Mouse (Mus musculus) midbrain, embryonic 16.5 days (tissue): Measurements from ENCODE around the gene Itln1. TPM values are rescaled to one million over a fixed set of nuclear protein-coding genes. Genes with fewer than 3 reads are reported as not detected.

ENCODE experiments used
- polyA plus RNA-seq: library from polyadenylated mRNA; unstranded; fragments of >200 nt; fragmentation: Nextera tagmentation; extraction: Ambion mirVana; gene quantifications from 2 replicates; pipeline ENCODE4 v1.2.1, GENCODE M21; 2015

Gene Itln1
- polyA plus RNA-seq, 1 experiment from 2014 or later, result not detected

Other genes with a start within 250 kb of the Itln1 start
- 105 and 112 TPM in 2 replicates for gene Usp21, start 247.3 kb downstream of the Itln1 start, polyA plus RNA-seq
- gene Ufc1, start 240.3 kb downstream of the Itln1 start, polyA plus RNA-seq, result 105 and 116 TPM in 2 replicates
- gene Dedd, start 206.1 kb downstream of the Itln1 start, polyA plus RNA-seq, result 53.6 and 55.2 TPM in 2 replicates
- gene Nit1, start 189.6 kb downstream of the Itln1 start, polyA plus RNA-seq, result 53.8 and 56.9 TPM in 2 replicates
- gene Pfdn2, start 189.6 kb downstream of the Itln1 start, polyA plus RNA-seq, result 146 and 166 TPM in 2 replicates
- gene Klhdc9, start 174.5 kb downstream of the Itln1 start, polyA plus RNA-seq, result 4.3 and 4.6 TPM in 2 replicates
- gene Nectin4, start 165.2 kb downstream of the Itln1 start, polyA plus RNA-seq, result 3.6 and 3.9 TPM in 2 replicates
- 0.45 and 0.59 TPM in 2 replicates for gene Arhgap30, start 146.3 kb downstream of the Itln1 start, polyA plus RNA-seq
- gene Usf1, start 124.0 kb downstream of the Itln1 start, polyA plus RNA-seq, result 197 and 201 TPM in 2 replicates
- 6.2 and 7.6 TPM in 2 replicates for gene Tstd1, start 116.4 kb downstream of the Itln1 start, polyA plus RNA-seq
- 10.4 and 10.5 TPM in 2 replicates for gene F11r, start 97.8 kb downstream of the Itln1 start, polyA plus RNA-seq
- gene Alyref2, start 31.8 kb downstream of the Itln1 start, polyA plus RNA-seq, result 34.8 and 35.9 TPM in 2 replicates
- not detected in 2 replicates for gene Cd244a, start 23.9 kb upstream of the Itln1 start, polyA plus RNA-seq
- 0.11 and 0.14 TPM in 2 replicates for gene Ly9, start 72.1 kb upstream of the Itln1 start, polyA plus RNA-seq
- not detected in 2 replicates for gene Slamf7, start 117.7 kb upstream of the Itln1 start, polyA plus RNA-seq
- 0.57 and 1.0 TPM in 2 replicates for gene Cd48, start 146.7 kb upstream of the Itln1 start, polyA plus RNA-seq
- 0.16 and 0.19 TPM in 2 replicates for gene Slamf1, start 231.8 kb upstream of the Itln1 start, polyA plus RNA-seq